Mouse (Mus musculus) thymus, postnatal 14 days (tissue): Measurements from ENCODE around the gene Ackr3.

Source experiments
- DNase-seq: peaks from one replicate; pipeline ENCODE4 v3.0.0; 2021

Ackr3 gene

GRCm38 (mm10) chr1:90205223-90205622 lies 1.4 kb downstream of the Ackr3 start:
- no peak for DNase-seq

- DNase-seq, result no peak
Measured at GRCm38 (mm10) chr1:90206684-90207083, 2.9 kb downstream of the Ackr3 start.

GRCm38 (mm10) chr1:90207279-90207678 lies 3.5 kb downstream of the Ackr3 start:
- DNase-seq, result no peak

GRCm38 (mm10) chr1:90207739-90208502 lies 4.1 kb downstream of the Ackr3 start:
- DNase-seq, result no peak

GRCm38 (mm10) chr1:90208503-90208860 lies 4.7 kb downstream of the Ackr3 start:
- DNase-seq, result no peak

- DNase-seq, result no peak
Measured at GRCm38 (mm10) chr1:90209069-90209468, 5.3 kb downstream of the Ackr3 start.

- DNase-seq, result no peak
Measured at GRCm38 (mm10) chr1:90209741-90210140, 6.0 kb downstream of the Ackr3 start.

- no peak for DNase-seq
Measured at GRCm38 (mm10) chr1:90210346-90210745, 6.6 kb downstream of the Ackr3 start.

- DNase-seq, result no peak
Measured at GRCm38 (mm10) chr1:90210761-90211160, 7.0 kb downstream of the Ackr3 start.

GRCm38 (mm10) chr1:90212376-90212775 lies 8.6 kb downstream of the Ackr3 start:
- DNase-seq, result no peak

- DNase-seq, result no peak
Measured at GRCm38 (mm10) chr1:90212901-90213300, 9.1 kb downstream of the Ackr3 start.

- DNase-seq, result no peak
Measured at GRCm38 (mm10) chr1:90214021-90214420, 10.2 kb downstream of the Ackr3 start.

- no peak for DNase-seq
Measured at GRCm38 (mm10) chr1:90214926-90215325, 11.1 kb downstream of the Ackr3 start.

GRCm38 (mm10) chr1:90215881-90216280 lies 12.1 kb downstream of the Ackr3 start:
- DNase-seq, result no peak

GRCm38 (mm10) chr1:90216395-90216794 lies 12.6 kb downstream of the Ackr3 start:
- no peak for DNase-seq

GRCm38 (mm10) chr1:90220280-90220679 lies 16.5 kb downstream of the Ackr3 start:
- DNase-seq, result no peak

- no peak for DNase-seq
Measured at GRCm38 (mm10) chr1:90220844-90221243, 17.1 kb downstream of the Ackr3 start.

- DNase-seq, result no peak
Measured at GRCm38 (mm10) chr1:90221811-90222361, 18.1 kb downstream of the Ackr3 start.

- no peak for DNase-seq
Measured at GRCm38 (mm10) chr1:90222427-90222901, 18.7 kb downstream of the Ackr3 start.

GRCm38 (mm10) chr1:90223006-90223405 lies 19.2 kb downstream of the Ackr3 start:
- no peak for DNase-seq

- DNase-seq, result no peak
Measured at GRCm38 (mm10) chr1:90225603-90226254, 21.9 kb downstream of the Ackr3 start.

GRCm38 (mm10) chr1:90227684-90228322 lies 24.0 kb downstream of the Ackr3 start:
- no peak for DNase-seq

- no peak for DNase-seq
Measured at GRCm38 (mm10) chr1:90228323-90228697, 24.5 kb downstream of the Ackr3 start.

- no peak for DNase-seq
Measured at GRCm38 (mm10) chr1:90230611-90231010, 26.8 kb downstream of the Ackr3 start.
